Mouse (Mus musculus): ENCODE data around the gene Lmx1a.

DNA sequence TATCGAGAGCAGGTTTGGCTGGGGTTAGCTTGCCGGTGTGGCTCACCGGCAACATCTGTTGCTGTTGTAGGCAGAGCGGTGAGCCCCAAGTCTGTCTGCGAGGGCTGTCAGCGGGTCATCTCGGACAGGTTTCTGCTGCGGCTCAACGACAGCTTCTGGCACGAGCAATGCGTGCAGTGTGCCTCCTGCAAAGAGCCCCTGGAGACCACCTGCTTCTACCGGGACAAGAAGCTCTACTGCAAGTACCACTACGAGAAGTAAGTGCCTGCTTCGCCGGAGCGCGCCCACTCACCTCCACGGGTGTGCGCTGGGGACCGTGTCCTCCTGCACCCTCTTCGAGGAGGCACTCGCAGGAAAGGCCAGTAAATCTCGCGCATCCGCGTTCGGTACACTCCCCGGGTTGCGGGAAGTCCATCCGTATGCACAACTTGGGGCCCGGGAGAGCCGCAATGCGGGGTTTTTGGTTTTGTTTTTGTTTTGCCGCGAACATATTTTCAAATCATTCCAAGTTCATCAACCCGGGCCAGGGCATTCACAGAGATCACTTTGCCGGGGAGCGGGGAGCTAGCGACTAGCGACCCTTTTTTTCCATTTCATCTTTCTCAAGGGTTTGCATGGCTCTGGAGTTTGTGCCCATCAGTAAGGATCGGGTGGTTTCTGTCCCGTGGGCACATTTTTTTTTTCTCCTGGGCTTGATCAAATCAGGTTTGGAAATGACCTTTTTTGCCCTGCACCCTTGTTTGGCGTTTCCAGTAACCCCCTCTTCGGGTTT lies 3.1 kb downstream of the Lmx1a start:
- TF ChIP-seq POLR2A (IDR thresholded peaks at IDR 0.05; ENCODE audit: borderline replicate concordance, control insufficient read depth, low read depth, low read length) = no peak
- TF ChIP-seq CTCF (IDR thresholded peaks at IDR 0.05; ENCODE audit: control insufficient read depth, insufficient read depth, low read length) = no peak
